Mouse (Mus musculus): ENCODE measurements around the gene E430018J23Rik. TPM values are rescaled to one million over a fixed set of nuclear protein-coding genes. Genes with fewer than 3 reads are reported as not detected.
"Not testable (repeated sequence)": the region's sequence is repeated elsewhere in the genome, so short reads cannot be mapped to it uniquely, and the experiment has no call there.

E430018J23Rik gene
- total RNA-seq (2015), result 0.36 and 0.40 TPM in 2 replicates
- 1.7 and 2.8 TPM in 2 replicates for total RNA-seq (2017)

DNA sequence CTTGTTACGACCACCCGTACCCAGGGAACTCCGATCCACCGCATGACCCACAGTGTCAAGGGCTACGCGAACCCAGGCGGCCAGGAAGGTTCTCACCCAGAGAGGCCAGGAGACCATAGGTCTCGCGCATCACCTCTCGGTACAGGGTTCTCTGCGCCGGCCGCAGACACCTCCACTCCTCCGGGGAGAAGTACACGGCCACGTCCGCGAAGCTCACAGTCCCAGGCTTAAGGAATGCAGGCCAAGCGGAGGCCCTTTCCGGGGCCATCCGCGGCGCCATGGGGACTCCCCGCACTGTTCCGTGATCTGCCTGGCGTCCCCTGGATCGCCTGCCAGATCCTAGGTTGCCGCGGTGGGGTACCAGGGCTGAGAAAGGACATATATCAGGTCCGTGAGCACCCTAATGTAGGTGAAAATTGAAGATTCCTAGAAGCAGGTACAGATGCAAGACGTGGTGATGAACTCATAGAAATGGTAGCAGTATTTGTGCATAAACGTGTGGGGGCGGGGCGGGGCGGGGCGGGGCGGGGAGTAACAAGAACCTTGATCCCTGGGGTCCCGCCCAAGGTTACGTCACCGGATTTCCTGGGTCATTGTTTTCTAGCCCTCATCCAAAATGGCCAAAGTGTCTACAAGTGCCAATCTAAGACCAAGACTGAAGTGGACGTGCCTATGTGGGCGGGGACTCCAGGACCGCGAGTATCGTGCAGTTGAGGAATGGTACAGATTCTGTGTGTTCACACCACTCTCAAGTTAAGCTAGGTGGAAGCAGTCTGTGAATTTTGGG lies at the start of gene E430018J23Rik:
Gene E430018J23Rik (minus strand): TSS at position 473 of the 787 bp plus-strand sequence.
- peak; percentile 97 for ATAC-seq (ENCODE audit: poor library complexity, severe bottlenecking)

DNA sequence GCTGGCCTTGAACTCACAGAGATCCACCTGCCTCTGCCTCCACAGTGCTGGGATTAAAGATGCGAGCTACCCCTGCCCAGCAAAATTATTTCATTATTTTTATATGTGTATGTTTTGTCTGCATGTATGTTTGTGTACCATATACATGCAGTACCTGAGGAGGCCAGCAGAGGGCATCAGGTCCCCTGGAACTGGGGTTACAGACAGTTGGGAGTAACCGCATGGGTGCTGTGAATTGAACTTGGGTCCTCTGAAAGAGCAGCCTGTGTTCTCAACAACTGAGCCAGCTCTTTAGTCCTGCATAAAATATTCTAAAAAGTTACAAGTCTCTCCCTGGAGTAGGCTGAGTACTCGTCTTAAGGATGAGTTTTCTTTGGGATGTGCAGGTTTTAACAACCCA lies 44.3 kb upstream of the E430018J23Rik start:
- no peak for ATAC-seq (ENCODE audit: poor library complexity, severe bottlenecking)

DNA sequence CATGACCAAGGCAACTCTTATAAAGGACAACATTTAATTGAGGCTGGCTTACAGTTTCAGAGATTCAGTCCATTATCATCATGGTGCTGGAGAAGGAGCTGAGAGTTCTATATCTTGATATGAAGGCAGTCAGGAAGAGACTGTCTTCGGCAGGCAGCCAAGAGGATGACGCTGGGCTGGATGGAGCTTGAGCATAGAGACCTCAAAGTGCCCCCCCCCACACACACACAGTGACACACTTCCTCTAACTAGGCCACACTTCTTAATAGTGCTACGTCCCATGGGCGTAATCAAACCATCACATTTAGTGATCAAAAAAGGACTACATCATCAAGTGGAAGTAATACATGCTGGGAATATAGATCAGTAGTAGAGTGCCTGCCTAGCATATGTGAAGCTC lies 41.8 kb upstream of the E430018J23Rik start:
- ATAC-seq (ENCODE audit: poor library complexity, severe bottlenecking), result no peak

DNA sequence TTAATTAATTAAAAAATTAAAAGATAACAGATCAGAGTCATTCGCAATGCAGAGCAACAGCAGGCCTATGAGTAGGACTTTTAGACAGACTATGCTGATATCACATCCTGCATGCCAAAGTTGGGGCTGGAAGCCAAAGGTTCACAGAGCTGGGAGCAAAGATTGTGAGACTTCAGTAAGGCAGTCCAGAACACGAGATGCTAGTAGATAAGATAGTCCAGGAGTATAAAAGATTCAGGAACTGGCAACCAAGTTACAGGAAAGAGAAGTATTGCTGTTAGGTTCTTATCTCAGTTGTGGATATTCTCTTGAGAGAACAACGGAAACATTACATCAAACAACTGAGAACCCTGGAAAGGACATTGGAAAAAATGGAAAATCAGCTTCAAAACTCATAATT lies 32.9 kb upstream of the E430018J23Rik start:
- ATAC-seq (ENCODE audit: poor library complexity, severe bottlenecking), result no peak

DNA sequence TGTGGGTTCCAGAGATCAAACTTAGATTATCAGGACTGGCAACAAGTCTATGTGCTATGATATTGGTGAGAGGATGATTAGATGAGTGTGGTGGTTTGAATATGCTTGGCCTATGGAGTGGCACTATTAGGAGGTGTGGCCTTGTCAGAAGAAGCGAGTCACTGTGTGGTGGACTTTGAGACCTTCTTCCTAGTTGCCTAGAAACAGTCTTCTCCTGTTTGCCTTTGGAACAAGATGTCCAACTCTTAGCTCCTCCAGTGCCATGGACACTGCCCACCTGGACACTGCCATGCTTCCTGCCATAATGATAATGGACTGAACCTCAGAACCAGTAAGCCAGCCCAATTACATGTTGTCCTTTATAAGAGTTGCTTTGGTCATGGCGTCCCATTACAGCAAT lies 32.5 kb upstream of the E430018J23Rik start:
- ATAC-seq (ENCODE audit: poor library complexity, severe bottlenecking), result no peak

DNA sequence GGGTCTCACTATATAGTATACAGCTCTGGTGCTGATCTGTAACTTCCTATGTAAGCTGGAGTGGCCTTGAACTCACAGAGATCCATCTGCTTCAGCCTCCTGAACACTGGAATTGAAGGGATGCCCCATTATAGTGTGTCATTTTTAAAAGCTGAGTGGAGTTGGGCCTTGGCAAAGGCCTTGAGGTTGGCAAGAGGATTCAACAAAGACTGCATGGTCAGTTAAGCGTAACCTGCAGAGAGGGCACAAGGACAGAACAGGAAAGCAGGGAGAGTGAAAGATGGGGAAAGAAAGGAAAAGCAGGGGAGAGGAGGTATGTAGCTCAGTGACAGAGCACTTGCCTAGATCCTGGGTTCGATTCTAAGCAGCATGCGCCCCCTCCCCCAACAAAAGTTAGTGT lies 31.9 kb upstream of the E430018J23Rik start:
- no peak for ATAC-seq (ENCODE audit: poor library complexity, severe bottlenecking)

DNA sequence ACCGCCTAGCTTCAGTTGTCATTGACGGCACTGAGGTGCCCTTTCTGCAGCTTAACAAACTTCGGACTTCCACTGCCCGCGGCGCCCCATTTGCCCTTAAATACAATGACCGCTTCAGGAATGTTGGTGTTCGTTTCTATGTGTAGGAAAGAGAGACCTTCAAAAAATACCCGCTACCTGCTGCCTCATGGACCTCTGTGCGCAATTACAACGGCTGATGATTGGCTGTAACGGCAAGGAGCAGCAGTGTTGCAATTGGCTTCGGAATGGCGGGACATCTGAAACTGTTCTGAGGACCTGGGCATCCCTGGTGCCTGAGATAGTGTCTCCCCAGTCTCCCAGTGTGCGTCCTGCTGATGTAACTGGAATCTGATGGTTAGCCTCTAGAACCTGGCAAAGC lies 28.8 kb upstream of the E430018J23Rik start:
- peak; percentile 14; the same call in 1 of the 2 replicates for ATAC-seq (ENCODE audit: poor library complexity, severe bottlenecking)

DNA sequence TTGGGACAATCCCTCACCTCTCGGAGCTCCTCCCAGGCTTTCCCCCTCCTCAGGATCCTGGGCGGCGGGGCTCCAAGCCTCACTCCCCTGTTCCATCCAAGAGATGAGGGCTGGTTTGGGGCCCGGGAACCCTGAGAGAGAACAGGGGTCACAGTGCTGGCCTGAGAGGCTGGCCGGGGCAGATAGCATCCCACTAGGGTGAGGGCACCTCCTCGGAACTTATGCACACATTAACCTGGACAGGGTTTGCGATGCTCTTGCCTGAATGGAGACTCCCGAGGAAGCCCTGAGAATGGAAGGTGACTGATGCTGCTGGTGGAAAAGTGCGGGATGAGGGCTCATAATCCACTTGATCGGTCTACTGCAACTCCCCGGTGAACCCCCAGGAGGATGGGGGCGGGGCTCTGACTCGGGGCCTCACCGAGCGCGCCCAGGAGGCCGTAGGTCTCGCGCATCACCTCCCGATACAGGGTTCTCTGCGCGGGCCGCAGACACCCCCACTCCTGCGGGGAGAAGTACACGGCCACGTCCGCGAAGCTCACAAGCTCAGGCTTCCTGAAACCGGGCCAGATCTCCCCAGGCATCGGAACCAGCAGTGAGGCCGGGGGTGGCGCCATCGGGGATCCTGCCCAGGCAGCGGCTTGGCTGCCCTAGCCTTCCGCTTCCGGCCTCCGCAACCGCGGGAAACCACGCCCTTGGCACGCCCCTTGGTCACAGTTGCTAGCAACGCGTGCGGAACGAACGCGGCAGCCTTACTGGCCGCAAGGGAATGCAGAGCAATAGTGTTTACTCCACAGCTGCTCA lies 28.2 kb upstream of the E430018J23Rik start, which contains the start of gene Zfp688:
Gene Zfp688 (minus strand): TSS at position 681 of the 804 bp plus-strand sequence.
- ATAC-seq (ENCODE audit: poor library complexity, severe bottlenecking), result peak; percentile 99

DNA sequence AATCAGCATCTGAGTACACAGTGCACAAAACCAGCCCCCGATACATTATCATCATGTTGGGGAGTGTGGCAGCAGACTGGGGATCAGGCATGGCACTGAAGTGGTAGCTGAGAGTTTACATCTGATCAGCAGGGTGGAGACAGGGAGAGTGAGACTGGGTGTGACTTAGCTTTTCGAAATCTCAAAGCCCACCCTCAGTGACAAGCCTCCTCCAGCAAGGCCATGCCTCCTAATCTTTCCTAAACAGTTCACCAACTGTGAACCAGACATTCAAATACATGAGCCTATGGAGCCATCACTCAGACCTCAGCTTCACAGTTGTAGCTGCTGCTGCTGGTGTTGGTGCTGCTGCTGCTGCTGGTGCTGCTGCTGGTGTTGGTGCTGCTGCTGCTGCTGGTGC lies 18.0 kb upstream of the E430018J23Rik start:
- no peak for ATAC-seq (ENCODE audit: poor library complexity, severe bottlenecking)

DNA sequence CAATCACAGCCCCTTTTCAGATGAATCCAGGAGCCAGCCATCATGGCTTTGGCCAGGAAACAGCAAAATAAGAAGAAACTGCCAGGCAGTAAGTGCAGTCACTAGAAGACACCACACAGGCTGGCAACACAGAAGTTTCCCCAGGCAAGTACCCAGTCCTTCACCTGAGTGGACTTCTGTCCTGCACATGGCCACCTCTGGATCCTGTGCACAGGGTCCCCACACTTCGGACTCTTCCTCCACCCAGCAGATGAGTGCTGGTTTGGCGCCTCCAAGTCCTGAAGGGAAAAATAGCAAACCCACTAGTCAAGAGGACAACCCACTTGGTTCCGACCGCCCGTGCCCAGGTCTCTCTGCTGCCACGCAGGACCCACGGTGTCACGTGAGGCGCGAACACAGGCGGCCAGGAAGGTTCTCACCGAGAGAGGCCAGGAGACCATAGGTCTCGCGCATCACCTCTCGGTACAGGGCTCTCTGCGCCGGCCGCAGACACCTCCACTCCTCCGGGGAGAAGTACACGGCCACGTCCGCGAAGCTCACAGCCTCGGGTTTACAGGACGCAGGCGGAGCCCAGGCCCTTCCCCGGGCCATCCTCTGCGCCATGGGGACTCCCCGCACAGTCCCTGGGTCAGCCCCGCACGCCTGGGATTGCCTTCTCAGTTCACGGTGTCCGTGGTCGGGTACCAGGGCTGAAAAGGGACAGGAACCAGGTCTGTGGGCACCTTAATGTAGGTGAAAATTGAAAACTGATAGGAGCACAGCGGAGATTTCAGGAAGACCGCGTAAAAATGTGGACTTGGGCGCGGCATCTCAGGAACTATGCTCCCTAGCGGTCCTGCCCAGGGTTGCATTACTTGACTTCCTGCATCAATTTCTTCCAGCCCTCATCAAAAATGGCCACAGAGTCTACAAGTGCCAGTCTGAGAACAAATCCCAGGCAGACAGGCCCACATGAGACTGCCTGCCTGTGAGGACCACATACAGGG lies 12.9 kb upstream of the E430018J23Rik start, which contains the start of gene Zfp764:
Gene Zfp764 (minus strand): TSS at position 821 of the 986 bp plus-strand sequence.
- ATAC-seq (ENCODE audit: poor library complexity, severe bottlenecking), result peak; percentile 92

DNA sequence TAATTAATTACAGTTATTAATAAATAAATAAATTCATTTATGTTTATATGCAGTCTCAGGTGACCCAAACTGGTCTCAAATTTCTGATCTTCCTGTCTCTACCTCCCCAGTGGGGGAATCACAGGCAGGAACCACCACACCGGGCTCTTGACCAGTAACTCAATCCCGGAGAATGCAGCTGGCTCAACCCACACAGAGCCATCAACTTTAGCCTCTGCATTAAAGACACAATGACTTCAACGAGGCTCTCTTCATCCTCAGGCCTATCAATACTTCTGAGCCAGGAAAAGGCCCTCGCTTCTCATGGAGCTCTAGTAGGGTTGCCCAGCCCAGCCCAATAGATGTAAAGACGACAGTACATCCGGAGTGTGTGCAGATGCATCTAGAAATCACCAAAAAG lies 10.7 kb upstream of the E430018J23Rik start:
- ATAC-seq (ENCODE audit: poor library complexity, severe bottlenecking), result not testable (repeated sequence)

DNA sequence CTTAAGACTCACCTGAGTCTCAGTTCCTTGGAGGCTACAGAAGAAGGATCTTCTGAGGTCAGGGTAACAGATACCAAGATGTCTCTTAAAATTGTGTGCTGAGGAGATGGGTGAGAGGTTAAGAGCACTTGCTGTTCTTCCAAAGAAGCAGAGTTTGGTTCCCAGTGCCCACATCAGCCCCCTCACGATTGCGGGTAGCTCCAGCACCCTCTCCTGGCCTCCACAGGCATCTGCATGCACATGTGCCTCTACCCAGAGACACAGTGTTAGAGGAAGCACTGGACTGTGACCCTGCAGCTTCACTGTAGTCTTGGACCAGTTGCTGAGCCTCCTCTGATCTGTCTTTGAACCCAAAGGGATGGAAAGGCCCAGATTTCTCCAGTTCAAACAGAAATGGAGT lies 9.6 kb upstream of the E430018J23Rik start:
- no peak for ATAC-seq (ENCODE audit: poor library complexity, severe bottlenecking)

DNA sequence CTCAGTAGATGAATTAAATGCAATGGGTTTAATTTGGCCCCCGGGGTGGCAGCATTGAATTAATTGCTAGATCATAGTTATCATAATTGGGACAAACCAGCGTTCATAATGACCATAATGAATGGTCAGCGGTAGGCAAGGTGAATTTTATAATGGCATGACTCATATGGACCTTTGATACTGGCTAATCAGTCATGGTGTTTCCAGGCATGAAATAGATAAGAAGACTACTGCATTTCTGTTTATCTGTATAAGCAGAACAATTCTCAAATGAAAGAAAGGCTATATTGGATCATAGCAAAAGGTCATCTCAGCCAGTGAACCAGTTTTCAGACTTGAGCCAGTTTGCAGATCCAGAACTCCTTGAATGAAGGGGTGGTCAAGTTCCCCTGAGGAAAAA lies 6.9 kb upstream of the E430018J23Rik start:
- ATAC-seq (ENCODE audit: poor library complexity, severe bottlenecking), result no peak

DNA sequence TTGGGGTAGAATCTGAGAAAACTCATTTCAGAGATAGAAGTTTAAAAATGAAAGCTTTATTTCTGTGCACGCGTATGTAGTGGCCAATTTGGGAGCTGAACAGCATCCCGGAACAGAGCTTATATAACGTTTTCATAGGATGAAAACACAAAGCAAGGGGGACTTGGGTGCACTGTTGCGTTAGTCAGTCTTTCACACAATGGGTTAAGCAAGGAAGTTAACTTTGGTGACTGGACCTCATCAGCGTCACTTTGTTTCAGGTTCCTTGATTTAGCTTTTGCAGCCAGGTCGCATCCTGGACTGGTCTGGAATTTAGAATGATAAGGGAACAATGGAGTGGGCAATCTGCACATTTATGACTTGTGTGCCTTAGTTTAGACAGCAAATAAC lies 510 bp upstream of the E430018J23Rik start:
- ATAC-seq (ENCODE audit: poor library complexity, severe bottlenecking), result peak; percentile 26

DNA sequence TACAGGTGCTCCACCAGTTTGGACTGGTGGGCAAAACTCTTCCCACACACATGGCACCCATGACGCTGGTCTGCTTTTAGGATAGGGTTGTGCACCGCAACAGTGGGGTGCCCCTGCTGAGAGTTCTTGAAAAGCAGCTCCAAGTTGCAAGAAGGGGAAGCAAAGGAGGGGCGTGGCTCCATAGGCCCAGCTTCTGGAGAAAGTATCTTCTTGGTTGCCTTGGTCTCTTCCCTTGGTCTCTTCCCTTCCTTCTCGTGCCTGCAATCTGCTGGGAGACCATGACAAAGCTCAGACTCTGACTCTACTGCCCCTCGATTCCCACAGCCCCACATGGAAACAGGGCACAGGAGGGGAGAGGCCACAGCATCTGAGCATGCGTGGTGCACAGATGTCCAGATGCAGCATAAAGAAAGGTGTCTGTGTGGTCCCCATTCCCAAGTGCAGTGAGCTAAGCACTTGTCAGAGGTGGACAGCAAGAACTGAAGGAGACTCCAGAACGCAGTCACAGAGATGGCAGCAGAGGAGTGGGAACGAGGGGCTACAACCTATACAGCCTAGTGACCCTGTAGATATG lies 1.1 kb downstream of the E430018J23Rik start:
- ATAC-seq (ENCODE audit: poor library complexity, severe bottlenecking), result peak; percentile 28; the same call in 1 of the 2 replicates

DNA sequence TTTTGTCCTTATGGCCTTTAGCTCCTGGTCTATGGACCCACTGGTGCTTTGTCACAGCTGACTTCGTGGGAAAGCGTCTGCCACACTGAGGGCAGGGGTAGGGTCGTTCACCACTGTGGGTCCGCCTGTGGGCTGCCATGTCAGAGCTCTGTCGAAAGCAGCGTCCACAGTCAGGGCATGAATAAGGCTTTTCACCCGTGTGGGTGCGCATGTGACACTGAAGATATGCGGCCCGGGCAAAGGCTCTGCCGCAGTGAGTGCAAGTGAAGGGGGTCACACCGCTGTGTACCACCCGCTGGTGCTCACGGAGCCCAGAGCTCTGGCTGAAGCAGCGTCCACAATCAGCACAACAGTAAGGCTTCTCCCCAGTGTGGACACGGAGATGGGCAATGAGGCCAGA lies 1.9 kb downstream of the E430018J23Rik start:
- ATAC-seq (ENCODE audit: poor library complexity, severe bottlenecking), result no peak

DNA sequence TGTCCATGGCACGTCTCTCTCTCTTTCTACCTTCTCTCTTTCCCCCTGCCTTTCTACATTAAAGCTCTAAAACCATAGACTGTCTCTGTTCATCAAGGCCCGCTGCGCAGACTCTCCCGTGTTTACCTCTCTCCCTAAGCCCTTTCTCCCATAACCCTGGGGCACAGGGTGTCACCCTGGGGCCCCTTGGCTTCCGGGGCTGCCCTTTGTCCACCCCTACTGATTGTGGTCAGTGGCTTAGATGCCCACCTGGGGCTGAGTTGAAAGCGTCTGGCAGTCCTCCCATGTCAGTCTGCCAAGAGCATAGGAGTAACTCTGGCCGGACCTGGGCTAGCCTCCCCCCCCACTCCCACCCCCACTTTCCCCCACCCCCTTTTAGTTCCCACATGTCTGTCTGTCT lies 3.1 kb downstream of the E430018J23Rik start:
- no peak for ATAC-seq (ENCODE audit: poor library complexity, severe bottlenecking)

DNA sequence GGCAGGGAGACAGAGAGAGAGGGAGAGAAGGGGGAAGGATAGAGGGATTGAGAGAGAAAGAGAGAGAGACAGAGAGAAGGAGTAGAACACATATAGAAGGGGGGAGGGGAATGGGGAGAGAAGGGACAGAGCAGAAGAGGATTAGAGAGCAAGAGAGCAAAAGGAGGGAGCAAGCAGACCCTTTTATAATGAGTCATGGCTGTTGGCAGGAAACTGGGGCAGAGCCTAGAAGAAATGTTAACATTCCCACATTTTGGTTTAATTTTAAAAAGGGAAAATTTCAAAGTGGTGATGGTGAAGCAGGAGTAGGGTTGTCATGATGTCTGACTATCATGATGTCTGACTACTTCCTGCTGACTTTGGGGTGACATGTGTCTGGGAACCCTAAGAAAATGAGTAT lies 5.2 kb downstream of the E430018J23Rik start:
- ATAC-seq (ENCODE audit: poor library complexity, severe bottlenecking), result not testable (repeated sequence)

DNA sequence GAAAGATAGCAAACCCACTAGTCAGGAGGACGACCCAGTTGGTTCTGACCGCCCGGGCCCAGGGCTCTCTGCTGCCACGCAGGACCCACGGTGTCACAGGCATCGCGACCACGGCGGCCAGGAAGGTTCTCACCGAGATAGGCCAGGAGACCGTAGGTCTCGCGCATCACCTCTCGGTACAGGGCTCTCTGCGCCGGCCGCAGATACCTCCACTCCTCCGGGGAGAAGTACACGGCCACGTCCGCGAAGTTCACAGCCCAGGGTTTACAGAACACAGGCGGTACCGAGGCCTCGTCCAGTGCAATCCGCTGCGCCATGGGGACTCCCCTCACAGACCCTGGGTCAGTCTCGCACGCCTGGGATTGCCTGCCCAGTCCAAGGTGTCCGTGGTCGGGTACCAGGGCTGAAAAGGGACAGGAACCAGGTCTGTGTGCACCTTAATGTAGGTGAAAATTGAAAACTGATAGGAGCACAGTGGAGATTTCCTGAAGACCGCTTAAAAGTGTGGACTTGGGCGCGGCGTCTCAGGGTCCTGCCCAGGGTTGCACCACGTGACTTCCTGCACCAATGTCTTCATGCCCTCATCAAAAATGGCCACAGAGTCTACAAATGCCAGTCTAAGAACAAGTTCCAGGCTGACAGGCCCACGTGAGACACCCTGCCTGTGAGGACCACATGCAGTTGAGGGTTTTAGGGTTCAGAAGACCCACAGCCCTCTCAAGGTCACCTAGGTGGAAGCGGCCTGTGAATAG lies 6.6 kb downstream of the E430018J23Rik start, which contains the start of gene 9130019O22Rik:
Gene 9130019O22Rik (minus strand): TSS at position 526 of the 752 bp plus-strand sequence.
- ATAC-seq (ENCODE audit: poor library complexity, severe bottlenecking), result peak; percentile 94

Data from megakaryocyte, adult 5-6 weeks (primary cell).